Mouse (Mus musculus) stomach, embryonic 14.5 days (tissue): ENCODE data around the gene Tspan9. TPM values are rescaled to one million over a fixed set of nuclear protein-coding genes. Genes with fewer than 3 reads are reported as not detected.

Source experiments
- ATAC-seq: fragments of 200-750 bp; cut with Nextera tagmentation; 2 replicates; pipeline ENCODE4 v1.8.0; 2017; ENCODE audit warnings: low read depth, moderate TSS enrichment; ENCODE audit not compliant: insufficient number of reproducible peaks, insufficient read depth, low FRiP score
- H3K27ac ChIP-seq: fragments of 300-500 bp; sonication (generic); 2 replicates; pipeline ENCODE4 v1.5.1; 2014; ENCODE audit warnings: mild to moderate bottlenecking, low read length, moderate library complexity, mixed read lengths
- H3K27me3 ChIP-seq: fragments of 300-500 bp; sonication (generic); 2 replicates; pipeline ENCODE4 v1.6.1; 2014; ENCODE audit warnings: low read length, control low read depth, mixed read lengths; ENCODE audit not compliant: control insufficient read depth, insufficient read depth
- H3K36me3 ChIP-seq: fragments of 300-500 bp; sonication (generic); 2 replicates; pipeline ENCODE4 v1.6.1; 2014; ENCODE audit warnings: mild to moderate bottlenecking, control low read depth, low read length, moderate library complexity, mixed read lengths; ENCODE audit not compliant: control insufficient read depth, insufficient read depth
- H3K4me1 ChIP-seq: fragments of 300-500 bp; sonication (generic); 2 replicates; pipeline ENCODE4 v1.6.1; 2014; ENCODE audit warnings: low read length, control low read depth, mixed read lengths; ENCODE audit not compliant: control insufficient read depth, insufficient read depth
- H3K4me2 ChIP-seq: fragments of 300-500 bp; sonication (generic); replicated peaks from 2 replicates; pipeline ENCODE4 v1.6.1; 2014; ENCODE audit warnings: low read depth, low read length, control low read depth
- H3K4me3 ChIP-seq: fragments of 300-500 bp; sonication (generic); 2 replicates; pipeline ENCODE4 v1.5.1; 2014; ENCODE audit warnings: low read depth, low read length, control low read depth
- H3K9ac ChIP-seq: fragments of 300-500 bp; sonication (generic); replicated peaks from 2 replicates; pipeline ENCODE4 v1.6.1; 2014; ENCODE audit warnings: low read depth, mild to moderate bottlenecking, control low read depth, low read length, moderate library complexity, mixed read lengths
- H3K9me3 ChIP-seq: fragments of 300-500 bp; sonication (generic); 2 replicates; pipeline ENCODE4 v1.6.1; 2016; ENCODE audit warnings: low read depth, low read length, control low read depth; ENCODE audit not compliant: control insufficient read depth
- WGBS: fragments of 180-500 bp; shearing (Covaris S2); extraction: QIAGEN DNeasy Blood & Tissue Kit; methylation state at CpG from one replicate; pipeline ENCODE4 v1.1.7; 2014; 5-methylcytosine and 5-hydroxymethylcytosine counted together
- polyA plus RNA-seq: library from polyadenylated mRNA; unstranded; fragments of >200 nt; fragmentation: Nextera tagmentation; extraction: Ambion mirVana; gene quantifications from 2 replicates; pipeline ENCODE4 v1.2.1, GENCODE M21; 2014

The Tspan9 gene
- polyA plus RNA-seq, 1 experiment from 2014 or later, result 124 TPM

DNA sequence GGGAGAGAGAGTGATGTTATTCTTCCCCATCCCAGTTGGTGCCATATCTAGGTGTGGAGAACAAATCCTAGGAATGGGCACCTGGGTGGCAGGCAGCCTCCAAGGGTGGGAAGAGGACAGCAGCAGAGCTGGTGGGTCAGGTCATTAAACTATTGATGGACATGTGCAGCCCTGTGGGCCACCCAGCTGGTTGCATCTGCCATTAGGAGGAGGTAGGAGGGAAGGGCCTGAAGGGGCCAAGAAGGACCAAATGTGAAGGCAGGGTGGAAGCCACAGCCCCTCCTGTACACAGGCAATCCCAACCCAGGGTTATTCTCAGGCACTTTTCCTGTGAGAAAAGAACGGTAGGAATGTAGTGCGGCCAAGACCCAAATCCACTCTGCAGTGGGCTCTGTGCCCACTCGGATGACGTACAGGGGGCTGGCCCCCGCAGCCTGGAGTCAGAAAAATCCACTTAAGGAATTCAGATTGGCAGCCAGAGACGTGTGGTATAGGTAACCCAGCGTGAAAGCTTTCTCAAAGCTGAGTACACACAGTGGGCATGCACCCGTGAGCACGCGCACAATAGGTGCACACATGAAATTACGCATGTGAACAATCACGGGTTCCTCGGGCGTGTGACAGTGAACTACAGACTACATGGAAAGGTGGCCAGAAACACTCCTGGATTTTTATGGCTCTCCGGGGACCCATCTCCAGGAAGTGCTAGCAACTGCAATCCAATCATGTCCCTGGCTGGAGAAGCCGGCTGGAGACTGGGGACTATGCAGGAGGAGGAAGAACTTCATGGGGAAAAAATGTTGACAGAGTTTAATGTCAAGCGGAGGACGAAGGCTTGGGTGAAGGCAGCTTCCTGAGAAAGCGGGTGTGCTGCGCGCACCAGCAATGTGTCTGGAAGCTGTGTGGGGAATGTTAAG is 67.0 kb downstream of the Tspan9 start:
- H3K9ac ChIP-seq, result no peak overlapping the region
- no peak overlapping the region for H3K4me3 ChIP-seq
- no peak overlapping the region for H3K4me2 ChIP-seq
- H3K27ac ChIP-seq, result 0 out of 2 replicates have a peak overlapping the region, but pooled peaks have one; percentile 27
- no peaks in the 10 kb centered on the region for H3K36me3 ChIP-seq
- H3K4me1 ChIP-seq, result peaks cover 48% of the 10 kb centered on the region
- no peaks in the 10 kb centered on the region for H3K27me3 ChIP-seq
- WGBS, result 76% methylated on average over 21 of the region's 21 CpGs
- ATAC-seq, result 0 out of 2 replicates have a peak, but pooled peaks have one; percentile 20
- no peaks in the 10 kb centered on the region for H3K9me3 ChIP-seq

DNA sequence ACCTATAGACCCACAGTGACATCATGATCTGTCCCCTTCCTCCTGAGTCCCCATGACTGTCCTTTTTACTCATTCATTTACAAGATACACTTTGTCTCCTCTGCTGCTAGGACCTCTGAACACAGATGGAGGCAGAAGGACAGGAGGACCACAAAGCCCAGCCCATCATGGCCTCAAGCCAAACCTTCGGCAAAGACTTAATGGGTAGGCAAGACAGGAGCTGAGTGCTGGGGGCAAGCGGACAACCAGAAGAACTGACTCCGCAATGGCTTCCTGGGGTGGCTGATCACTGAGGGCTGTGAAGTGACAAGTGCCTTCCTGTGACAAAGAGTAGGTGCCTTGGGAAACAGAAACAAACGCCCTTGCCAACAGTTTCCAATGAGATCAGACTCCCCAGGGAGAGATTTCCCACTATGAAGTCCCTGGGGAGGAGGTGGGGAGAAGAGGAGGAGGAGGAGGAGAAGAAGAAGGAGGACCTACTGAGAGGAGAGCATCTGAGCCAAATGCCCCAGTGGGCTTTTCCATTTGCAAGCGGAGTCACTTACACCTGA is 67.9 kb downstream of the Tspan9 start:
- ATAC-seq, result no peak
- Histone ChIP-seq H3K27ac (no peak overlapping the region), H3K9ac (no peak overlapping the region), H3K27me3 (no peaks in the 10 kb centered on the region), H3K4me2 (no peak overlapping the region), H3K4me1 (peaks cover 51% of the 10 kb centered on the region), H3K4me3 (no peak overlapping the region), H3K9me3 (no peaks in the 10 kb centered on the region), H3K36me3 (no peaks in the 10 kb centered on the region)
- WGBS, result 75% methylated on average over 5 of the region's 5 CpGs

DNA sequence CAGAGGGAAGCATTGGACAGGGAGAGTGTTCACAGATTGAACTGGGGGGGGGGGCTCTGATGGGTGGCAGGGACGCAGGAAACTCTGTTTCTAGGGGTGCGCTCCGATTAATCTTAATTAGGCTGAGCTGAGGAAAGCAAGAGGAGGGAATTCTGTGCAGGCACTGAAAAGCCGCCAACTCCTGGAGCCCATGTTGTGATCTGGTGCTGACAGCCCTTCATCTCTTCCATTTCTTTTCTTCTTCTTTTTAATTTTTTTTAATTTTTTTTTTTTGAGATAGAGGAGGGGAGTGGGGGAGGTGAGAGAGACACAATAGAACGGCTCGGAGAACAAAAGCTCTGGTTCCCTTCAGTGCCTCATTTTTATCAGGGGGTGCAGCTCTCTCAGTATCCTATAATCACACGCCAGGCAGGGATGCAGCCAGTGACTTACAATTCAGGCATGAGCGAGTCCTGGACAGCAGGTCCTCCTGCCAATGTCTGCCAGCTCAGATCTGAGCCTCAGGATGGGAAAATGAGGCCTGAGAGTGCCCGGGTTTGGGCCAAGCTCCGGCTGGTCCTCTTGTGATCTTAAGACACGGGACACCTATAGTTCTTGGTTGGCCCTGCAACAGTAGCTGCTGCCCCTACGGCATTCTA is 72.4 kb downstream of the Tspan9 start:
- peaks cover 31% of the 10 kb centered on the region for H3K4me1 ChIP-seq
- no peak for ATAC-seq
- H3K9ac ChIP-seq, result no peak overlapping the region
- no peaks in the 10 kb centered on the region for H3K9me3 ChIP-seq
- no peaks in the 10 kb centered on the region for H3K36me3 ChIP-seq
- H3K4me2 ChIP-seq, result no peak overlapping the region
- 82% methylated on average over 12 of the region's 12 CpGs for WGBS
- H3K4me3 ChIP-seq, result no peak overlapping the region
- no peaks in the 10 kb centered on the region for H3K27me3 ChIP-seq
- H3K27ac ChIP-seq, result no peak overlapping the region

DNA sequence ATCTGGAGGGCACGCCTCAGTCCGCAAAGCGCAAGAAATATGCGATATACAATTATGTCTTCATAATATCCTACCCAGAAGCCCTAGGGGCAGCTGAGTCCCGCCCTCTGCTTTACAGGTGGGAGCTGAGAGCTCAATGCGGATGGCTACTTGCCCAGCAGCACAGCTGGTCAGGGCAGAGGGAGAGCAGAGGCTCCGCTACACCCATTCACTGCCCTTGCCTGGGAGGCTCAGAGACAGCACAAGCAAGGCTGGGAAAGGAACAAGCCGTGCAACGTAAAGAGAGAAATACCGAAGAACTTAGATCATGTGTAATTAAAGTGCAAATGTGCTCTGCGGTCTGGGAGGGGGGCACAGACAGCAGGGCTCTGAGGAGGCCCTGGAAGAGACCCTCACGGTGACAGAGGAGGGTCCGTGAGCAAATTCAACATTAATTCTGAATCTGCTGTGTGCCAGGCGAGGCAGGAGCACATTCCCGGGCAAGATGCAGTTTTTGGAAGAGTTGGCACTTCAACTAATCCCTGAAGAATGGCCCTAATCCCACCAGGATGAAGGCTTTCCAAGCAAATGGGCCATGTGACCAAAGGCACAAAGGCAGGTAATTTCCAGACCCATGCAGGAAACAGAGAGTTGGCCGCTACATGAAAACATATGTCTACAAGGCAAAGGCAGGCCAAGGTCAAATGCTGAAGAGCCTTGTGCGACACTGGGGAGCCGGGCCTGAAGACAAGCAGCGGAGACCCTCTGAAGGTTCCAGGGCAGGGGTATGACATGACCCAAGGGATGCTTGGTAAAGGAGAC is 73.1 kb downstream of the Tspan9 start:
- H3K36me3 ChIP-seq, result no peaks in the 10 kb centered on the region
- no peak overlapping the region for H3K4me3 ChIP-seq
- no peaks in the 10 kb centered on the region for H3K9me3 ChIP-seq
- WGBS, result 74% methylated on average over 19 of the region's 19 CpGs
- H3K27ac ChIP-seq, result no peak overlapping the region
- no peaks in the 10 kb centered on the region for H3K27me3 ChIP-seq
- H3K9ac ChIP-seq, result no peak overlapping the region
- ATAC-seq, result no peak
- no peak overlapping the region for H3K4me2 ChIP-seq
- peaks cover 32% of the 10 kb centered on the region for H3K4me1 ChIP-seq

DNA sequence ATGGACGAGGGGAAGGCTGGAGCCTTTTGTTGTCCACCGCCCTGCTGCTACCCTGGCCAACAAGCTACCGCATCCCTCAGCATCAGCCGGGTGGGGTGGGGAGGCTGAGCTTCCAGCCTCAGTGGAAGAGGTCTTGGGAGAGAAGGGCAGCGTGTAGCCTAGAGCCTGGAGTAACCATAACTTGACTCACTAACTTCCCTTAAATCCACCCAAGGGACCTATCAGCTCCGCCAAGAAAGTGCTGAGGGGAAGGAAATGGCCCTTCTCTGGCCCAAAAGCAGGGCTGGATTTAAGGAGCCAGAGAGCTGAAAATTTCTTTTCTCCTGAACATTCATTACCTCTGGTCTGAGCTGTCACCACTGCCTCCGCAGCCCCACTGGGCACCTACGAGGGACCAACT is 75.2 kb downstream of the Tspan9 start:
- WGBS, result 87% methylated on average over 8 of the region's 8 CpGs

DNA sequence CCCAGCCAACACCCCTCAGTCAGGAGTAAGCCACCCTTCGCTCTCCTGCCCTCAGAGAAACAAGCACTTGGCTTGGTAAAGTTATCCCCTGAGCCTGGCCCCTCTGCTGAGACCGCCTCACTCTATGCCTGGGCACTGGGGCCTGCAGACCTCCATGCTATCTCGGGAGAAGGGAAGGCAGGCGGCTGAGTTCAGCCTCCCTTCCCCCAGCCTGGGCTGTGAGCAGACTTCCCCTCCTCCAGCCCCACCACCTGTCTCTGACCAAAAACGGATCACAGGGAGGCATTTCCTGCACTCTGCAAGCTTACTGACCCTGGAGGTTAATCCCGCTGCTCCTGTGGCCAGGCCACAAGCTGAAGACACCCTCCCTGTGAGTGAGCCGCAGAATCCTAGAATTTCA is 77.4 kb downstream of the Tspan9 start:
- no peak overlapping the region for H3K4me2 ChIP-seq
- no peaks in the 10 kb centered on the region for H3K36me3 ChIP-seq
- 23% methylated on average over 7 of the region's 7 CpGs for WGBS
- no peak overlapping the region for H3K9ac ChIP-seq
- H3K4me1 ChIP-seq, result peaks cover 23% of the 10 kb centered on the region
- peak overlapping the region; percentile 67; the same call in 1 of the 2 replicates for H3K27ac ChIP-seq
- H3K4me3 ChIP-seq, result no peak overlapping the region
- no peaks in the 10 kb centered on the region for H3K27me3 ChIP-seq
- peak; percentile 66; the same call in 1 of the 2 replicates for ATAC-seq
- no peaks in the 10 kb centered on the region for H3K9me3 ChIP-seq

More for the DNA sequence above, 75.2 kb downstream of the Tspan9 start:
- ATAC-seq, result no peak
- no peaks in the 10 kb centered on the region for H3K36me3 ChIP-seq
- H3K4me3 ChIP-seq, result no peak overlapping the region
- H3K27ac ChIP-seq, result no peak overlapping the region
- H3K27me3 ChIP-seq, result no peaks in the 10 kb centered on the region
- H3K9me3 ChIP-seq, result no peaks in the 10 kb centered on the region
- no peak overlapping the region for H3K4me2 ChIP-seq
- H3K4me1 ChIP-seq, result peaks cover 23% of the 10 kb centered on the region
- no peak overlapping the region for H3K9ac ChIP-seq

DNA sequence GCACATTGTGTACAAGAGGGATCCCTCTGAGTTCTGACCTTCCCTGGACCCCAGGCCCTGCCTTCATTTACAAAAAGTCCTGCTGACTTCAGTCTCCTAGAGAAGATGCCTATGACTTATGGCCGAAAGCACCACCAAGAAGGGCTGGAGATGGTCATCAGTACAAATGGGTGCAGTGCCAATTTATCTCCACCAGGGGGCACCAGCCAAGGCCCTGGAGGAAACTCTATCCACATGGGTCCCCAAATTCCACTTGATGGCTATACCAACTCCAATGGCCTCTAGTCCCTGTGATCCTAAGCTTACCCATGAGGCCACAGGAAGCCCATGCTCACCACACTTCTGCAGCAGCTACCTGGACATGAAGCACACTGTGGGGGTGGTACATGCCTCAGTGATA is 79.9 kb downstream of the Tspan9 start:
- Histone ChIP-seq H3K9me3 (no peaks in the 10 kb centered on the region), H3K9ac (no peak overlapping the region), H3K4me2 (no peak overlapping the region), H3K4me3 (no peak overlapping the region), H3K27ac (no peak overlapping the region), H3K36me3 (no peaks in the 10 kb centered on the region), H3K4me1 (peaks cover 16% of the 10 kb centered on the region), H3K27me3 (no peaks in the 10 kb centered on the region)
- no peak for ATAC-seq
- 96% methylated on average over 1 of the region's 1 CpGs for WGBS

DNA sequence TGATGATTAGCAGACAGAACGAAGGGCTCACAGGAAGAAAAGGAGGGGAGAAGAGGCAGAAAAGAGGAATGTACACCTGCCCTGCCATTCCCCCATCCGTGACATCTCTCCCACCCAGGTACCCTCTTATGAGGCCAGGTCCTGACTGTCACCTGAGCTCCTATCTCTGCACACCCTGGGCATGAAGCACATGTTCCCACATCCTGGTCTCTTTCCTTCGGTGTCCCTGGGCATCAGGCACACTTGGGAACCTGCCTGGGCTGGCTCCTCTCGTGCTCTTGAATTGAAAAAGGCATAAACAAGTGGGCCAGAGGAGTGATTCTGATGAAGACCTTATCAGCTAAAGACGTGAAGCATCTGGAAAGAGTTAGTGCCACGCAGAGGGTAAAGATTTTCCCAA is 80.6 kb downstream of the Tspan9 start:
- H3K4me2 ChIP-seq, result no peak overlapping the region
- H3K27ac ChIP-seq, result no peak overlapping the region
- no peak overlapping the region for H3K4me3 ChIP-seq
- no peaks in the 10 kb centered on the region for H3K36me3 ChIP-seq
- no peak overlapping the region for H3K9ac ChIP-seq
- no peaks in the 10 kb centered on the region for H3K9me3 ChIP-seq
- H3K27me3 ChIP-seq, result no peaks in the 10 kb centered on the region
- H3K4me1 ChIP-seq, result peaks cover 16% of the 10 kb centered on the region
- WGBS, result 89% methylated on average over 6 of the region's 6 CpGs
- ATAC-seq, result no peak
